Mouse (Mus musculus): ENCODE measurements at regions not wholly inside any gene's neighbourhood (a gene's known extent, or its start where the extent isn't known, plus 50 kb on each side); places are given as distances from the start of the nearest gene placed in this dataset.

DNA sequence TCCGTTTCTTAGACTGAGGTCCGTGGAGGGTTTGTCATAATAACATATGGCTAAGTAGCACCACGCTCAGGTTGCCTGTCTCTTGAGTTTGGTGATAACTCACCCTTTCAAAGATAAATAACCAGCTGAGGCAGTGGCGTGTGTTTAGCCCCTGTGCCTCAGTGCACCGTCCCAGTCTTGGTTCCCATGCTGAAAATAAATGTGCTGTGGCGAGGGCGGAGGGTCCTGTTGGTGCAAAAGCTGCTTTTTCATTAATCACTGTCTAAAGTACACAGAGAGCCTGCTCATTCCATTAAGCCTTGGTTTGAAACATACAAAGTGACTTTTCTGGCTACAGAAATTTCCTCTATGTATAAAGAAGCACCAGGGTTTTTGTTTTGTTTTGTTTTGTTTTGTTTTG, 439.8 kb upstream of the Fam84a start:
- DNase-seq (ENCODE audit: extremely low spot score in 1 of 2, low spot score in 1 of 2): no peak

DNA sequence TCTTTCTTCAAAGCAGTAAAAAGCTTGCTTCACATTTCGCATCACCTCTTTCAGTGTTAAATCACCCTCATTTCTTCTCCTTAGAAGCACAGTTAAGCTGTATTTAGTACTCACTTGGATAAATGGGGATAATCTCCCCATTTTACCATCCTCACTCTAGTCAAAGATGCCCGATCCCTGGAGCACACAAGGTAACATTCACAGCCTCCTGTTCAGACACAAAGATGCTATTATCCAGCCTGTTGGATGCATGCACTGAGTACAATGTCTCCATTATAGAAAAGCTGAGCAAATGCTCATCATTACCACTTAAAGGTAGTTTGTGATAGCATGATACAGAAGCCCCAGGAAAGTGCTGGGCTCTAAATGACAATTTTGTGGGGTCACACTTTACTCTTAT, 422.4 kb upstream of the Fam84a start:
- no peak for DNase-seq (ENCODE audit: extremely low spot score in 1 of 2, low spot score in 1 of 2)

DNA sequence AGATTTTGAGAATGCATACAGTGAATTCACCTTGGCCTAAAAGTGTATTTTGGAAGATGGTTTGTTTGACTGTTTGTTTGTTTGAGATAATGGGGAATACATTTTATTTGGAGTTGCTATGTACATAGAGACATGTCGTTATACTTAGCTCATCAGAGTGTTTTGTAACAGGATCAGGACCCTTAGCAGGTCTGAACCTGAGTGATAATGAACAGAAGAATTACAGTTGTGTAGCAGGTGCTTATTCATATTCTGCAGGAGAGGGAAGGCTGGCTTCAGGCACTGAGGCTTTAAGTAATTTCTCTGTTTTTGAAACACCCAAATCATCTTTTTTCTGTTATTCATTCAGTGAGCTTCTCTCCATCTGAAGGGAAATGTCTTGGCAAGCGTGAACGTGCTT, 413.1 kb upstream of the Fam84a start:
- DNase-seq (ENCODE audit: extremely low spot score in 1 of 2, low spot score in 1 of 2): no peak

DNA sequence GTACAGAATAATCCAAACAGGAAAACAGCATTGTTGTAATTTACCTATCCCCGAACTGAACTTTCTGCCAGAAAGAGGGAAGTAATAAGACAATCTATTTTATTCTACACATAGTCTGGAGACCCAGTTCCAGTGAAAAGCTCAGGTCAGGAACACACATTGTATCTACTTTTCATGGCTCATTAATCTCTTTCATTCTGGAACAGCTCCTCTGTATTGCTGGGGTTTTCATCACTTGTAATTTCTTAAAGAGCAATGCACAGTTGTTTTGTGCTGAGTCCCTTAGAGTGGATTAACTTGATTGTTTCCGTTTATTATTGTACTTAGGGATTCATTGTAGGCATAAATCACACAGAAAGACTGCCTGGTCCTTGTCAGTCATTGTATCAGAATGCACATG, 400.3 kb upstream of the Fam84a start:
- DNase-seq (ENCODE audit: extremely low spot score in 1 of 2, low spot score in 1 of 2): no peak

DNA sequence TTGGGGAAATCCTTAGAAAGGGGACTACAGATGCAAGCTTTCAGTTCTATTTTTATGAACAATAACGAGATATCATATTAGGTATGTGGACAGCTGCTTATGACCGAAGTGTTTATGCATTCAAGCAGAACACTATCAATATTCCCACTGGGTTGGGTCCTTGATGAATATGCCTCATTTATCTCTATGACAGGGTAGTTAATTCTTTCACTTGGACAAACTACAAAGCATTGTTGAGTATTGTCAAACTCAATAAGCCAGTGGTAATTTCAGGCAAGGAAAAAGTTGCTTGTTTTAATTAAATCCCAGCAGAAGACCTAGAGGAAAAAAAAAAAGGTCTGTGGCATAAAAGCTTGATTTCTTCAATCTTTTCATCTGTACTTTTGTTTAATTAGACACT, 397.4 kb upstream of the Fam84a start:
- DNase-seq (ENCODE audit: extremely low spot score in 1 of 2, low spot score in 1 of 2): no peak

- DNase-seq (ENCODE audit: extremely low spot score in 1 of 2, low spot score in 1 of 2): no peak
Measured at GRCm38 (mm10) chr12:14521773-14522172, 369.9 kb upstream of the Fam84a start.

DNA sequence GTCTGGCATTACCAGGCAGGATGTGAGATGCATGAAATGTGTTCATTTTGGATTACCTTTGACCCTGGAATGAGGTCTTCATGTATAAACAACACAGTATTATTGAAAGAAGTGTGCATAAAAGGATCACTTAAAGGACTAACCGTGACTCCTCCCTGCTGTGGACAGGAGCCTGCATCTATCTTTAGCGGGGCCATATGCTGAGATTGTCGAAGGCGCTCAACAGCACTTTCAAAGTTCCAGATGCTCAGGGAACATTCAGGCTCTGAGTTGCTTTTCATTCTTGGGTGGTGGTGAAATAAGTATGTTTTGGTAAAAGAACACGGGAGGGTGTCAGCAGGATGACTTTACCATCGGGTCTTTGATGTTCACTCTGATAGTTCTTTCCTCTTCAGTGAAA, 363.7 kb upstream of the Fam84a start:
- DNase-seq (ENCODE audit: extremely low spot score in 1 of 2, low spot score in 1 of 2): peak; percentile 8 to 17

Measured in frontal cortex, adult 2 months (tissue).